Mouse (Mus musculus) kidney, postnatal 36 days (tissue): ENCODE measurements around the gene Tspan3.

Experiments
- DNase-seq, 2 experiments: peaks; one replicate each; pipeline ENCODE4 v3.0.0; 2021 to 2022; ENCODE audit warnings: mixed read lengths in 2 of 2

Gene Tspan3

GRCm38 (mm10) chr9:56165377-56165776 lies at the start of gene Tspan3:
Gene Tspan3 (minus strand): TSS chr9:56165477.
- DNase-seq, result no peak

- DNase-seq, result peak; percentile 47 to 58
Observed at GRCm38 (mm10) chr9:56213451-56214291, 48.4 kb upstream of the Tspan3 start.

GRCm38 (mm10) chr9:56208817-56209216 lies 43.5 kb upstream of the Tspan3 start:
- no peak for DNase-seq

GRCm38 (mm10) chr9:56207516-56207915 lies 42.2 kb upstream of the Tspan3 start:
- DNase-seq, result no peak

- no peak for DNase-seq
Observed at GRCm38 (mm10) chr9:56207083-56207482, 41.8 kb upstream of the Tspan3 start.

- DNase-seq, result no peak
Observed at GRCm38 (mm10) chr9:56205336-56205735, 40.1 kb upstream of the Tspan3 start.

- no peak for DNase-seq
Observed at GRCm38 (mm10) chr9:56204316-56204715, 39.0 kb upstream of the Tspan3 start.

GRCm38 (mm10) chr9:56200645-56201314 lies 35.5 kb upstream of the Tspan3 start:
- DNase-seq, result peak; percentile 79 to 93

GRCm38 (mm10) chr9:56200200-56200599 lies 34.9 kb upstream of the Tspan3 start:
- DNase-seq, result no peak

- no peak for DNase-seq
Observed at GRCm38 (mm10) chr9:56196921-56197320, 31.6 kb upstream of the Tspan3 start.

GRCm38 (mm10) chr9:56195193-56195592 lies 29.9 kb upstream of the Tspan3 start:
- no peak for DNase-seq

- no peak for DNase-seq
Observed at GRCm38 (mm10) chr9:56191498-56192455, 26.5 kb upstream of the Tspan3 start.

- no peak for DNase-seq
Observed at GRCm38 (mm10) chr9:56180118-56180781, 15.0 kb upstream of the Tspan3 start.

- DNase-seq, result peak; percentile 16 to 55
Observed at GRCm38 (mm10) chr9:56179416-56180117, 14.3 kb upstream of the Tspan3 start.

GRCm38 (mm10) chr9:56177354-56177753 lies 12.1 kb upstream of the Tspan3 start:
- DNase-seq, result no peak

GRCm38 (mm10) chr9:56175316-56175715 lies 10.0 kb upstream of the Tspan3 start:
- no peak for DNase-seq

- no peak for DNase-seq
Observed at GRCm38 (mm10) chr9:56167690-56168089, 2.4 kb upstream of the Tspan3 start.

- DNase-seq, result no peak
Observed at GRCm38 (mm10) chr9:56166161-56166560, 884 bp upstream of the Tspan3 start.

- peak; percentile 91 to 93 for DNase-seq
Observed at GRCm38 (mm10) chr9:56160341-56161141, 4.7 kb downstream of the Tspan3 start.

GRCm38 (mm10) chr9:56159456-56159855 lies 5.8 kb downstream of the Tspan3 start:
- no peak for DNase-seq

GRCm38 (mm10) chr9:56158077-56158476 lies 7.2 kb downstream of the Tspan3 start:
- peak in 1 of 2 experiments; percentile 32 for DNase-seq
